Mouse (Mus musculus): ENCODE data around the gene Dap.

- TF ChIP-seq POLR2A (IDR thresholded peaks at IDR 0.05; ENCODE audit: low read depth, low read length) = no peak
- peak in 1 of 2 experiments; percentile 10; a peak in 1 of 4 replicates for TF ChIP-seq CTCF (conservative IDR thresholded peaks at IDR 0.05 in 1 of 2, IDR thresholded peaks at IDR 0.05 in 1 of 2; ENCODE audit: low read depth in 2 of 2, low read length in 2 of 2)
- no peak for TF ChIP-seq UBTF (IDR thresholded peaks at IDR 0.05; ENCODE audit: low read depth, low read length)
- no peak for TF ChIP-seq MXI1 (IDR thresholded peaks at IDR 0.05; ENCODE audit: low read depth, low read length)
- no peak; the same call in 1 of the 2 replicates for TF ChIP-seq RAD21 (IDR thresholded peaks at IDR 0.05; ENCODE audit: low read depth, low read length)
- TF ChIP-seq EP300 (IDR thresholded peaks at IDR 0.05; ENCODE audit: low read length) = no peak
- no peak for TF ChIP-seq USF2 (conservative IDR thresholded peaks at IDR 0.05; ENCODE audit: low read depth, low read length)
- no peak for TF ChIP-seq USF1 (IDR thresholded peaks at IDR 0.05; ENCODE audit: low read depth, low read length)
These were observed 70.2 kb downstream of the Dap start for GRCm38 (mm10) chr15:31294311-31294710.

Data from CH12.LX (cell line).